Mouse (Mus musculus) hindbrain, embryonic 12.5 days (tissue): ENCODE measurements around the gene Nhsl2. TPM values are rescaled to one million over a fixed set of nuclear protein-coding genes. Genes with fewer than 3 reads are reported as not detected.
"Not testable (repeated sequence)": the region's sequence is repeated elsewhere in the genome, so short reads cannot be mapped to it uniquely, and the experiment has no call there.

Experiments
- ATAC-seq: fragments of 200-750 bp; cut with Nextera tagmentation; 2 replicates; pipeline ENCODE4 v1.8.0; 2017; ENCODE audit warnings: moderate TSS enrichment; ENCODE audit not compliant: low FRiP score
- H3K27ac ChIP-seq: fragments of 300-500 bp; sonication (generic); 2 replicates; pipeline ENCODE4 v1.5.1; 2016; ENCODE audit warnings: mild to moderate bottlenecking
- H3K27me3 ChIP-seq: fragments of 300-500 bp; sonication (generic); 2 replicates; pipeline ENCODE4 v1.6.1; 2016; ENCODE audit warnings: mild to moderate bottlenecking
- H3K36me3 ChIP-seq: fragments of 300-500 bp; sonication (generic); 2 replicates; pipeline ENCODE4 v1.6.1; 2016; ENCODE audit warnings: mild to moderate bottlenecking
- H3K4me1 ChIP-seq: fragments of 300-500 bp; sonication (generic); 2 replicates; pipeline ENCODE4 v1.6.1; 2016
- H3K4me2 ChIP-seq: fragments of 300-500 bp; sonication (generic); replicated peaks from 2 replicates; pipeline ENCODE4 v1.6.1; 2016; ENCODE audit warnings: mild to moderate bottlenecking
- H3K4me3 ChIP-seq: fragments of 300-500 bp; sonication (generic); 2 replicates; pipeline ENCODE4 v1.5.1; 2016; ENCODE audit warnings: mild to moderate bottlenecking
- H3K9ac ChIP-seq: fragments of 300-500 bp; sonication (generic); 2 replicates; pipeline ENCODE4 v1.6.1; 2016; ENCODE audit warnings: mild to moderate bottlenecking, moderate library complexity
- H3K9me3 ChIP-seq: fragments of 300-500 bp; sonication (generic); replicated peaks from 2 replicates; pipeline ENCODE4 v1.6.1; 2016; ENCODE audit warnings: mild to moderate bottlenecking
- WGBS: fragments of 180-500 bp; shearing (Covaris S2); methylation state at CpG from one replicate; pipeline ENCODE4 v1.1.7; 2016; 5-methylcytosine and 5-hydroxymethylcytosine counted together
- polyA plus RNA-seq: library from polyadenylated mRNA; unstranded; fragments of >200 nt; fragmentation: Nextera tagmentation; extraction: Ambion mirVana; gene quantifications from 2 replicates; pipeline ENCODE4 v1.2.1, GENCODE M21; 2016

Gene Nhsl2
- 14.7 and 17.5 TPM in 2 replicates for polyA plus RNA-seq

- H3K27me3 ChIP-seq, result peaks cover 69% of the 10 kb centered on the region
- H3K9ac ChIP-seq, result peak within 1 kb of the TSS; percentile 57
- H3K36me3 ChIP-seq, result no peaks in the 10 kb centered on the region
- H3K9me3 ChIP-seq, result no peaks in the 10 kb centered on the region
- peak; percentile 73 for ATAC-seq
- WGBS, result 5% methylated on average over 23 of the region's 58 CpGs
- H3K4me1 ChIP-seq, result peaks cover 4% of the 10 kb centered on the region; the same call in 1 of the 2 replicates
- H3K4me2 ChIP-seq, result peak within 1 kb of the TSS; percentile 67
- H3K27ac ChIP-seq, result no peak within 1 kb of the TSS
- peak within 1 kb of the TSS; percentile 49 for H3K4me3 ChIP-seq
Observed at GRCm38 (mm10) chrX:101849281-101849821, at the start of gene Nhsl2. Gene Nhsl2, plus strand, starts transcription at chrX:101849385.

- Histone ChIP-seq H3K4me3 (no peak overlapping the region), H3K36me3 (no peaks in the 10 kb centered on the region), H3K9ac (no peak overlapping the region), H3K4me2 (no peak overlapping the region), H3K9me3 (no peaks in the 10 kb centered on the region), H3K27ac (no peak overlapping the region), H3K4me1 (no peaks in the 10 kb centered on the region), H3K27me3 (peaks cover 10% of the 10 kb centered on the region; the same call in 1 of the 2 replicates)
- no peak for ATAC-seq
- 36% methylated on average over 2 of the region's 2 CpGs for WGBS
Observed at GRCm38 (mm10) chrX:101805512-101805911, 43.7 kb upstream of the Nhsl2 start.

GRCm38 (mm10) chrX:101811750-101812149, 37.4 kb upstream of the Nhsl2 start:
- no peak for ATAC-seq
- Histone ChIP-seq H3K36me3 (no peaks in the 10 kb centered on the region), H3K9ac (no peak overlapping the region), H3K9me3 (no peaks in the 10 kb centered on the region), H3K4me3 (no peak overlapping the region), H3K4me1 (no peaks in the 10 kb centered on the region), H3K27ac (no peak overlapping the region), H3K27me3 (peaks cover 19% of the 10 kb centered on the region), H3K4me2 (no peak overlapping the region)
- WGBS, result 67% methylated on average over 3 of the region's 3 CpGs

GRCm38 (mm10) chrX:101819163-101819562, 30.0 kb upstream of the Nhsl2 start:
- no peak overlapping the region for H3K4me2 ChIP-seq
- H3K9me3 ChIP-seq, result no peaks in the 10 kb centered on the region
- H3K4me1 ChIP-seq, result no peaks in the 10 kb centered on the region
- no peaks in the 10 kb centered on the region for H3K36me3 ChIP-seq
- no peak overlapping the region for H3K4me3 ChIP-seq
- peaks cover 26% of the 10 kb centered on the region for H3K27me3 ChIP-seq
- ATAC-seq, result no peak
- H3K27ac ChIP-seq, result no peak overlapping the region
- H3K9ac ChIP-seq, result no peak overlapping the region
- whole genome bisulfite sequencing, result 67% methylated on average over 1 of the region's 1 CpGs

- H3K9ac ChIP-seq, ATAC-seq, H3K27ac ChIP-seq, H3K4me2 ChIP-seq, H3K36me3 ChIP-seq, H3K4me3 ChIP-seq, H3K9me3 ChIP-seq, H3K4me1 ChIP-seq: not testable (repeated sequence)
- H3K27me3 ChIP-seq, result peaks cover 26% of the 10 kb centered on the region
Observed at GRCm38 (mm10) chrX:101819980-101820379, 29.2 kb upstream of the Nhsl2 start.

- no peak overlapping the region for H3K9ac ChIP-seq
- H3K36me3 ChIP-seq, result no peaks in the 10 kb centered on the region
- ATAC-seq, result no peak
- 50% methylated on average over 5 of the region's 5 CpGs for WGBS
- no peak overlapping the region for H3K4me3 ChIP-seq
- no peak overlapping the region for H3K27ac ChIP-seq
- H3K4me1 ChIP-seq, result peaks cover 4% of the 10 kb centered on the region; the same call in 1 of the 2 replicates
- no peak overlapping the region for H3K4me2 ChIP-seq
- H3K9me3 ChIP-seq, result no peaks in the 10 kb centered on the region
- peaks cover 74% of the 10 kb centered on the region for H3K27me3 ChIP-seq
Observed at GRCm38 (mm10) chrX:101847191-101847795, 1.9 kb upstream of the Nhsl2 start.

GRCm38 (mm10) chrX:101849901-101850551, 841 bp downstream of the Nhsl2 start:
- peaks cover 4% of the 10 kb centered on the region; the same call in 1 of the 2 replicates for H3K4me1 ChIP-seq
- H3K27me3 ChIP-seq, result peaks cover 70% of the 10 kb centered on the region
- H3K36me3 ChIP-seq, result no peaks in the 10 kb centered on the region
- WGBS, result 25% methylated on average over 50 of the region's 59 CpGs
- H3K27ac ChIP-seq, result no peak overlapping the region
- peak overlapping the region; percentile 67 for H3K4me2 ChIP-seq
- peak overlapping the region; percentile 57 for H3K9ac ChIP-seq
- peak overlapping the region; percentile 49 for H3K4me3 ChIP-seq
- ATAC-seq, result peak; percentile 73
- no peaks in the 10 kb centered on the region for H3K9me3 ChIP-seq

GRCm38 (mm10) chrX:101851566-101852354, 2.6 kb downstream of the Nhsl2 start:
- Histone ChIP-seq H3K9me3 (no peaks in the 10 kb centered on the region), H3K4me1 (peaks cover 4% of the 10 kb centered on the region; the same call in 1 of the 2 replicates), H3K27ac (no peak overlapping the region), H3K4me2 (no peak overlapping the region), H3K9ac (no peak overlapping the region), H3K36me3 (no peaks in the 10 kb centered on the region), H3K4me3 (no peak overlapping the region), H3K27me3 (peaks cover 60% of the 10 kb centered on the region)
- 46% methylated on average over 7 of the region's 7 CpGs for WGBS
- no peak for ATAC-seq

- WGBS, result 58% methylated on average over 4 of the region's 4 CpGs
- H3K9ac ChIP-seq, result no peak overlapping the region
- no peak overlapping the region for H3K4me2 ChIP-seq
- no peaks in the 10 kb centered on the region for H3K9me3 ChIP-seq
- no peaks in the 10 kb centered on the region for H3K36me3 ChIP-seq
- ATAC-seq, result no peak
- no peak overlapping the region for H3K27ac ChIP-seq
- H3K4me3 ChIP-seq, result no peak overlapping the region
- H3K4me1 ChIP-seq, result no peaks in the 10 kb centered on the region
- H3K27me3 ChIP-seq, result peaks cover 49% of the 10 kb centered on the region
Observed at GRCm38 (mm10) chrX:101863666-101864378, 14.6 kb downstream of the Nhsl2 start.

GRCm38 (mm10) chrX:101864788-101865187, 15.6 kb downstream of the Nhsl2 start:
- H3K27ac ChIP-seq, result no peak overlapping the region
- no peak overlapping the region for H3K9ac ChIP-seq
- no peaks in the 10 kb centered on the region for H3K9me3 ChIP-seq
- H3K4me3 ChIP-seq, result no peak overlapping the region
- H3K4me1 ChIP-seq, result no peaks in the 10 kb centered on the region
- H3K36me3 ChIP-seq, result no peaks in the 10 kb centered on the region
- WGBS, result 67% methylated on average over 5 of the region's 5 CpGs
- no peak overlapping the region for H3K4me2 ChIP-seq
- H3K27me3 ChIP-seq, result peaks cover 46% of the 10 kb centered on the region
- no peak for ATAC-seq

- no peak overlapping the region for H3K4me3 ChIP-seq
- no peaks in the 10 kb centered on the region for H3K9me3 ChIP-seq
- ATAC-seq, result no peak
- no peaks in the 10 kb centered on the region for H3K36me3 ChIP-seq
- 83% methylated on average over 3 of the region's 3 CpGs for WGBS
- no peak overlapping the region for H3K9ac ChIP-seq
- no peak overlapping the region for H3K27ac ChIP-seq
- no peaks in the 10 kb centered on the region for H3K4me1 ChIP-seq
- H3K27me3 ChIP-seq, result peaks cover 42% of the 10 kb centered on the region
- no peak overlapping the region for H3K4me2 ChIP-seq
Observed at GRCm38 (mm10) chrX:101874147-101874546, 25.0 kb downstream of the Nhsl2 start.

- 65% methylated on average over 2 of the region's 2 CpGs for WGBS
- Histone ChIP-seq H3K27ac (no peak overlapping the region), H3K27me3 (peaks cover 39% of the 10 kb centered on the region), H3K4me1 (no peaks in the 10 kb centered on the region), H3K9me3 (no peaks in the 10 kb centered on the region), H3K36me3 (no peaks in the 10 kb centered on the region), H3K4me3 (no peak overlapping the region), H3K9ac (no peak overlapping the region), H3K4me2 (no peak overlapping the region)
- ATAC-seq, result no peak
Observed at GRCm38 (mm10) chrX:101874901-101875300, 25.7 kb downstream of the Nhsl2 start.
